ENCODE assay signal across 28 mouse cellular contexts in genomic region chr10:27635721-27636120, GRCm38 (mm10).
"Had no signal": no experiment of that assay in that cellular context is flagged by ENCODE, and none has a peak within 500 bp of the region (broad histone marks: within the 10 kb centered on the region; RNA-seq: fewer than 3 reads in every experiment).

No protein-coding gene starts in this region.

- H3K36me3 ChIP-seq: heart, embryonic 10.5 days; heart, embryonic 12.5 days; hindbrain, embryonic 10.5 days; hindbrain, embryonic 12.5 days; intestine, embryonic 15.5 days; limb, embryonic 10.5 days; limb, embryonic 12.5 days; liver, embryonic 13.5 days; liver, embryonic 15.5 days had no signal

- H3K4me1 ChIP-seq: heart, embryonic 10.5 days; heart, embryonic 12.5 days; hindbrain, embryonic 10.5 days; hindbrain, embryonic 12.5 days; intestine, embryonic 15.5 days; limb, embryonic 10.5 days; limb, embryonic 12.5 days; liver, embryonic 13.5 days; liver, embryonic 15.5 days had no signal

- ATAC-seq: hindbrain, embryonic 16.5 days; inflammation-experienced regulatory T-cells, adult 6 months; intestine, embryonic 15.5 days; intestine, postnatal 0 days had no signal

- DNase-seq: gastrocnemius, adult 2 months; gastrocnemius, postnatal 10 days; gastrocnemius, postnatal 25 days; heart, adult 18-20 months; heart, postnatal 10 days; heart, postnatal 4 days; kidney, adult 18-20 months; kidney, adult 8-10 months; kidney, postnatal 10 days; kidney, postnatal 25 days; kidney, postnatal 4 days; liver; liver, embryonic 13.5 days had no signal

- H3K4me3 ChIP-seq: gastrocnemius, adult 2 months; heart, embryonic 10.5 days; heart, embryonic 12.5 days; hindbrain, embryonic 10.5 days; hindbrain, embryonic 12.5 days; intestine, embryonic 15.5 days; layer of hippocampus, adult 2 months; left cerebral cortex, adult 2 months; limb, embryonic 10.5 days; limb, embryonic 12.5 days; liver, embryonic 13.5 days; liver, embryonic 15.5 days had no signal

- H3K4me2 ChIP-seq: heart, embryonic 12.5 days; hindbrain, embryonic 12.5 days; hindbrain, embryonic 14.5 days; intestine, embryonic 15.5 days; limb, embryonic 12.5 days; liver, embryonic 11.5 days; liver, embryonic 13.5 days; liver, embryonic 15.5 days had no signal

- H3K27ac ChIP-seq: gastrocnemius, adult 2 months; heart, embryonic 10.5 days; hindbrain, embryonic 10.5 days; hindbrain, embryonic 12.5 days; hindbrain, embryonic 14.5 days; intestine, embryonic 15.5 days; layer of hippocampus, adult 2 months; left cerebral cortex, adult 2 months; limb, embryonic 10.5 days; limb, embryonic 12.5 days; liver, embryonic 13.5 days; liver, embryonic 15.5 days had no signal

- H3K9ac ChIP-seq: heart, embryonic 12.5 days; hindbrain, embryonic 12.5 days; hindbrain, embryonic 14.5 days; intestine, embryonic 15.5 days; limb, embryonic 12.5 days; liver, embryonic 13.5 days; liver, embryonic 15.5 days had no signal

- H3K27me3 ChIP-seq: heart, embryonic 12.5 days; hindbrain, embryonic 12.5 days; intestine, embryonic 15.5 days; limb, embryonic 12.5 days; liver, embryonic 13.5 days; liver, embryonic 15.5 days had no signal

- H3K9me3 ChIP-seq: heart, embryonic 10.5 days; heart, embryonic 12.5 days; hindbrain, embryonic 10.5 days; hindbrain, embryonic 12.5 days; intestine, embryonic 15.5 days; limb, embryonic 10.5 days; limb, embryonic 12.5 days; liver, embryonic 13.5 days; liver, embryonic 15.5 days had no signal
